Mouse (Mus musculus): ENCODE measurements around the gene Rap1gap2. TPM values are rescaled to one million over a fixed set of nuclear protein-coding genes. Genes with fewer than 3 reads are reported as not detected.

Gene Rap1gap2
- total RNA-seq, 2 experiments from 2014 or later: 2.1 to 3.7 TPM

DNA sequence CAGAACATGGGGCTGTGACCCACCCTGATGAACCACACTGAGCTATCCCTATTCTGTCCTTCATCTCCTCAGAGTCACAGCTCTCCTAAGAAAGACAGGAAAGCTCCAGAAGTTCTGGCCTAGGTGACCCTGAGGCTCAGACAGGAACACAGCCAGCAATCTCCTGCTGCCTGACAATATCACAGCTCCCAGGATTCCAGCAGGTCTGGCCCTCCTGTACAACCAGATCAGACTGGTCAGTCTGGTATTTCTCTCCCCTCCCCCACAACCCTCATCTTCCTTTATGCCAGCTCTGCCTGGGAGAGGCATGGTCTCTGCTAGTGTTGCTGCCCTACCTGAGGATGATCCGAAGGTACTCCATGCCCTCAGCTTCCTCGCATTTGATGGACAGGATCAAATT lies 175.3 kb downstream of the Rap1gap2 start:
- ATAC-seq (replicated peaks; ENCODE audit: low FRiP score, poor library complexity, severe bottlenecking): no peak

GRCm38 (mm10) chr11:74433000-74433399 lies 177.7 kb downstream of the Rap1gap2 start:
- no peak for ATAC-seq (replicated peaks; ENCODE audit: low FRiP score, poor library complexity, severe bottlenecking)

GRCm38 (mm10) chr11:74429798-74430529 lies 180.8 kb downstream of the Rap1gap2 start:
- ATAC-seq (replicated peaks; ENCODE audit: low FRiP score, poor library complexity, severe bottlenecking): no peak

- ATAC-seq (replicated peaks; ENCODE audit: low FRiP score, poor library complexity, severe bottlenecking): no peak
Observed at GRCm38 (mm10) chr11:74426306-74426705, 184.4 kb downstream of the Rap1gap2 start.

DNA sequence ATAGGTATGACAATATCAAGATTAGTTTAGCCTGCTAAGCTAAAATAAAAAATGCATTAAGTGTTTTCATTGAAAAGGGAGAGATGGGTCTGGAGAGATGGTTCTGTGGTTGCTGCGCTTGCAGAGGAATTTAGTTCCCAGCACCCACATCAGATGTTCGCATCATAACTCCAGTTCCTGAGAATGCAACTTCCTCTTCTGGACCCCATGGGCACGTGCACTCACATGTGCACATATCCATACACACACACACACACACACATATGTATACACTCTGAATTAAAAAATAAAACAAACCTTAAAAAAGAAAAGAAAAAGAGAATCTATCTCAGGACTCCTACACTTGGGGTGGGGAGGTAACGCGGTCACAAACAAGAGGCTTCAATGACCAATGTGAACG lies 188.7 kb downstream of the Rap1gap2 start:
- no peak for ATAC-seq (replicated peaks; ENCODE audit: low FRiP score, poor library complexity, severe bottlenecking)

- no peak for ATAC-seq (replicated peaks; ENCODE audit: low FRiP score, poor library complexity, severe bottlenecking)
Observed at GRCm38 (mm10) chr11:74421151-74421550, 189.6 kb downstream of the Rap1gap2 start.

DNA sequence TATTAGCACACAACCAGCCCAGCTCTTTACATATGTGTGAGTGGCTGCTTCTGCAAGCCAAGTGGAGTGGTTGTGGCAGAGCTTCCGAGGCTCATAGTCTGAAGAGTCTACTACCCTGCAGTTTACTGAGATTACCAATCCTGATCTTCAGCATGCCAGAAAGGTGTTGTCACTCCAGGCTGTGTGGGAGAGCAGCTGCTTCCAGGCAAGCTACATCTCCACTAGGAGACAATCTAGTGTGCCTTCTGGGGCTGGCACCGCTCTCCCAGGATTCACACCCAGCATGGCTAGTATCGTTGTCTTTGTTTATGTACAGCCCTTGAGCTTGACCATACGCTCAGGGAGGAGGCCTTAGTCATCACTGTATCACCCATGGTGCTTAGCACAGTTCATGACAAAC lies 191.1 kb downstream of the Rap1gap2 start:
- ATAC-seq (replicated peaks; ENCODE audit: low FRiP score, poor library complexity, severe bottlenecking): no peak

DNA sequence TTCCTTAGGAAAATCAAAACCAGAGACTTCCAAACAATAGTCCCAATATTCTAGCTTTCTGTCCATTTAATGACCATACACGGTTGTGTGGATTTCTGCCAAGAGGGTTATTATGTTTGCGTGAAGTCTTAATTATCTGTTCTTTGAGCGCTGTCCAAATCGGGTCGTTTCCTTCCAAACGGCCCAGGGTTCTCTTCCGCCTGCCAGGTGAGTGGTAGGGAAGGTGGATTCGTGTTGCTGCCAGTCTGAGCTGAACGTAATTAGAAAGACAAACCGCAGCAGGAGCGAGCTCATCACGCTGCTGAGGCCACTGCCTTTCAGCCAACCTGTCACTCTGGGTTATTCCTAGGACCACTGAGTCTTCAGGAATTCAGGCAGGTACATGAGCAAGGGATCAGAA lies 195.0 kb downstream of the Rap1gap2 start:
- no peak for ATAC-seq (replicated peaks; ENCODE audit: low FRiP score, poor library complexity, severe bottlenecking)

- ATAC-seq (replicated peaks; ENCODE audit: low FRiP score, poor library complexity, severe bottlenecking): no peak
Observed at GRCm38 (mm10) chr11:74414112-74414511, 196.6 kb downstream of the Rap1gap2 start.

GRCm38 (mm10) chr11:74413449-74413972 lies 197.2 kb downstream of the Rap1gap2 start:
- ATAC-seq (replicated peaks; ENCODE audit: low FRiP score, poor library complexity, severe bottlenecking): no peak

GRCm38 (mm10) chr11:74412462-74412861 lies 198.3 kb downstream of the Rap1gap2 start:
- ATAC-seq (replicated peaks; ENCODE audit: low FRiP score, poor library complexity, severe bottlenecking): no peak

DNA sequence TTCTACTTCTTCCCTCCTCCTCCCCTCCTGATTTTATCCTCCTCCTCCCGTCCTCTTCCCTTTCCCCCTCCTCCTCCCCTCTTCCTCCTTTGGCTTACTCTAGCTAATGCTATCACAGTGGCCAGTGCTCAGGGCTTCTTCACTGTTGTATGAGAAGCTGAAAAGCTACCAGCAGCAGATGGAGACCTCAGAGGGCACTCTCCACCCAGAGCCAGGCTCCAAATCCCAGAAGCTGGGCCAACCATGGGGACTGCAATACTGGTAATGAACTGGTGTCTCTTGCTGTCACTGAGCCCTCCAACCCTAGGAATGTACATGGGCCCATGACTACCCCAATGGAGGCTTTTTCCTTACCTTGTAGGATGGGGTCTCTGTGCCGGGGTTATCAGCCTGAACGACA lies 198.8 kb downstream of the Rap1gap2 start:
- no peak for ATAC-seq (replicated peaks; ENCODE audit: low FRiP score, poor library complexity, severe bottlenecking)

DNA sequence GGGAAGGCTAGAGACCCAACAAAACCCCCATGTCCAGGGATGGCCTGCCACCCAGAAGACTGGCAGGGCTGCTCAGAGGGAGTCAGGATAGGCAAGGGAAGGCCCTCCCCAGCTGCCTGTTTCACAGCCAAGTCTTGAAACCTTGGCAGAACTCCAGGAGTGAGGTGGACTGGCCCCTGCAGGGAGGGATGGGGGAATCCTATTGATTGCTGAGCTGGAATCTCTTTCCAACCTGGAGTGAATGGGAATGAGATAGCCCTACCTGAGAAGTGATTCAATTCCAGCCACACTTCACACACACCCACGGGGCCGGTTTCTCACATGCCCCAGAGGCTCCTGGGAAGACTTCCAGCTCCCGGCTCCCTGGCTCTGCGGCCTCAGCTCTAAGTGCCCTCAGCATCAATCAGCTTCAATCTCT lies 200.9 kb downstream of the Rap1gap2 start:
- ATAC-seq (replicated peaks; ENCODE audit: low FRiP score, poor library complexity, severe bottlenecking): no peak

- no peak for ATAC-seq (replicated peaks; ENCODE audit: low FRiP score, poor library complexity, severe bottlenecking)
Observed at GRCm38 (mm10) chr11:74409447-74409754, 201.3 kb downstream of the Rap1gap2 start.

- no peak for ATAC-seq (replicated peaks; ENCODE audit: low FRiP score, poor library complexity, severe bottlenecking)
Observed at GRCm38 (mm10) chr11:74408587-74409446, 201.9 kb downstream of the Rap1gap2 start.

GRCm38 (mm10) chr11:74405201-74405600 lies 205.5 kb downstream of the Rap1gap2 start:
- ATAC-seq (replicated peaks; ENCODE audit: low FRiP score, poor library complexity, severe bottlenecking): no peak

DNA sequence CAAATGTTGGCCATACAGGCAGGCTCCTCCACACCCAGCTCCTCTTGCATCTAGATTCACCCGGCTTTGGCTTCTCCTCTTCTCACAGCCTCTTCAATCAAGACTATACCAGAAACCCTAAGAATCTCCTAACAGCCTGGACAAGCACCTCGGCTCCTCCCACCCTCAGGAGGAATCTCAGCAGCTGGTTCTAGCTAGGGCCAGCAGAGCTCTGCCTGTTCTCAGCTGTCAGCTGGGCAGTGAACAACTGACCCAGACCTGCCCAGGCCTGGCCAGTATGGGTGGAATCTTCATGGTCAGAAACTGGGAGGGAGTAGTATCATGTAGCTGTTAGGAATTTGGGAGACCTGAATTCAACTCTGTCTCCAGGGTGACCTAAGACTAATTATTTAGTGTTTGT lies 206.5 kb downstream of the Rap1gap2 start:
- no peak for ATAC-seq (replicated peaks; ENCODE audit: low FRiP score, poor library complexity, severe bottlenecking)

GRCm38 (mm10) chr11:74402126-74402525 lies 208.6 kb downstream of the Rap1gap2 start:
- no peak for ATAC-seq (replicated peaks; ENCODE audit: low FRiP score, poor library complexity, severe bottlenecking)

- no peak for ATAC-seq (replicated peaks; ENCODE audit: low FRiP score, poor library complexity, severe bottlenecking)
Observed at GRCm38 (mm10) chr11:74395583-74395982, 215.1 kb downstream of the Rap1gap2 start.

DNA sequence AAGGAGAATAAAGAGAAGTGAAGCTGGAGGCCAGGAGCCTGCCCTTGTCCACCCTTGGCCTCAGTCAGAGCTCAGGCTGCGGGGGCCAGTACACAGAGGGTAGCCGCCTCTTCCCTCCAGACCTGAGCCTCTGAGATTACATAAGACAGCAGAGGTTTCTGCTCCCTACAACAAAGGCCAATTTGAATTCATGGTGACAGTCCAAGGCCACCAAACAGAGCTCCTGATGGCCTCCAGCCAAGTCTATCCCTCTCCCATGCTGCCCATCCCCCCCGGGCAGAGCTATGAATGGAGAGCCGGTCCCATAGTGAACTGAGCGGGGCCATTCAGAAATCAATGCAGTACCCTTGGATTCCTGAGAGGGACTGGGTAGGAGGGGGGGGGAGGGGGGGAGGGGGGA lies 217.2 kb downstream of the Rap1gap2 start:
- no peak for ATAC-seq (replicated peaks; ENCODE audit: low FRiP score, poor library complexity, severe bottlenecking)

GRCm38 (mm10) chr11:74392903-74393302 lies 217.8 kb downstream of the Rap1gap2 start:
- ATAC-seq (replicated peaks; ENCODE audit: low FRiP score, poor library complexity, severe bottlenecking): no peak
